Mouse (Mus musculus) MEL (cell line): ENCODE data around the gene Wfdc16. TPM values are rescaled to one million over a fixed set of nuclear protein-coding genes. Genes with fewer than 3 reads are reported as not detected.

Source experiments
- DNase-seq: peaks from one replicate; pipeline ENCODE4 v3.0.0; 2011; ENCODE audit warnings: low read depth, low spot score
- H3K27ac ChIP-seq: 2 replicates; pipeline ENCODE4 v1.5.1; 2012; ENCODE audit warnings: low read depth, mild to moderate bottlenecking, control low read depth, low read length, moderate library complexity; ENCODE audit not compliant: control insufficient read depth
- H3K27me3 ChIP-seq, 2 experiments: fragments of 150-350 bp in 1 of 2; sonication (generic) in 1 of 2; 2 replicates each; pipeline ENCODE4 v1.6.1; 2012; ENCODE audit warnings: low read length in 2 of 2, mild to moderate bottlenecking in 2 of 2, improper control_type of control experiment in 1 of 2, moderate library complexity in 1 of 2; ENCODE audit not compliant: insufficient read depth in 2 of 2, control insufficient read depth in 1 of 2
- H3K36me3 ChIP-seq, 2 experiments: 2 replicates each; pipeline ENCODE4 v1.6.1; 2012 to 2014; ENCODE audit warnings: low read length in 2 of 2, improper control_type of control experiment in 1 of 2, inconsistent platforms in 1 of 2, mild to moderate bottlenecking in 1 of 2; ENCODE audit not compliant: insufficient read depth in 2 of 2, control insufficient read depth in 1 of 2
- H3K4me1 ChIP-seq, 2 experiments: fragments of 150-350 bp in 1 of 2; sonication (generic) in 1 of 2; 2 replicates each; pipeline ENCODE4 v1.6.1; 2012; ENCODE audit warnings: low read length in 2 of 2, improper control_type of control experiment in 1 of 2, mild to moderate bottlenecking in 1 of 2; ENCODE audit not compliant: insufficient read depth in 2 of 2, control insufficient read depth in 1 of 2
- H3K4me3 ChIP-seq, 2 experiments: fragments of 150-350 bp in 1 of 2; sonication (generic) in 1 of 2; 2 replicates each; pipeline ENCODE4 v1.5.1; 2012; ENCODE audit warnings: low read depth in 2 of 2, low read length in 2 of 2, mild to moderate bottlenecking in 2 of 2, moderate library complexity in 2 of 2, control low read depth in 1 of 2, improper control_type of control experiment in 1 of 2; ENCODE audit not compliant: control insufficient read depth in 1 of 2, insufficient read depth in 1 of 2
- H3K79me2 ChIP-seq: 2 replicates; pipeline ENCODE4 v1.6.1; 2012; ENCODE audit warnings: mild to moderate bottlenecking, low read length, moderate library complexity; ENCODE audit not compliant: control insufficient read depth, poor library complexity, insufficient read depth
- H3K9ac ChIP-seq: 2 replicates; pipeline ENCODE4 v1.6.1; 2012; ENCODE audit warnings: low read depth, mild to moderate bottlenecking, control low read depth, low read length, moderate library complexity; ENCODE audit not compliant: control insufficient read depth, poor library complexity, severe bottlenecking
- H3K9me3 ChIP-seq: fragments of 150-350 bp; sonication (generic); replicated peaks from 2 replicates; pipeline ENCODE4 v1.6.1; 2012; ENCODE audit warnings: mild to moderate bottlenecking, low read length, improper control_type of control experiment, moderate library complexity; ENCODE audit not compliant: insufficient read depth
- BHLHE40 ChIP-seq: IDR thresholded peaks from 2 replicates; pipeline ENCODE4 v1.6.1; 2012; ENCODE audit warnings: low read depth, mild to moderate bottlenecking, inconsistent platforms, low read length, improper control_type of control experiment, borderline replicate concordance
- CTCF ChIP-seq, 3 experiments: IDR thresholded peaks in 2 of 3; conservative IDR thresholded peaks in 1 of 3; 2 replicates each; pipeline ENCODE4 v1.5.1; 2011 to 2012; ENCODE audit warnings: low read length in 3 of 3, low read depth in 2 of 3, mild to moderate bottlenecking in 2 of 3, improper control_type of control experiment in 1 of 3, inconsistent platforms in 1 of 3, mixed read lengths in 1 of 3, moderate library complexity in 1 of 3; ENCODE audit not compliant: control insufficient read depth in 1 of 3, insufficient read depth in 1 of 3, poor library complexity in 1 of 3, severe bottlenecking in 1 of 3
- E2F4 ChIP-seq: IDR thresholded peaks from 2 replicates; pipeline ENCODE4 v1.6.1; 2011; ENCODE audit warnings: low read depth, low read length, improper control_type of control experiment, borderline replicate concordance
- ELF1 ChIP-seq: IDR thresholded peaks from 2 replicates; pipeline ENCODE4 v1.6.1; 2014; ENCODE audit warnings: low read depth, mild to moderate bottlenecking, inconsistent platforms, low read length, improper control_type of control experiment, moderate library complexity
- EP300 ChIP-seq, 2 experiments: IDR thresholded peaks; 2 replicates each; pipeline ENCODE4 v1.6.1; 2011; ENCODE audit warnings: improper control_type of control experiment in 2 of 2, low read length in 2 of 2, low read depth in 1 of 2, mild to moderate bottlenecking in 1 of 2
- GABPA ChIP-seq: IDR thresholded peaks from 2 replicates; pipeline ENCODE4 v1.6.1; 2012; ENCODE audit warnings: low read depth, mild to moderate bottlenecking, inconsistent platforms, low read length, improper control_type of control experiment, moderate library complexity
- GATA1 ChIP-seq: IDR thresholded peaks from 2 replicates; pipeline ENCODE4 v1.6.1; 2011; ENCODE audit warnings: low read depth, low read length, improper control_type of control experiment
- MAFK ChIP-seq: IDR thresholded peaks from 2 replicates; pipeline ENCODE4 v1.6.1; 2011; ENCODE audit warnings: low read depth, mild to moderate bottlenecking, low read length, improper control_type of control experiment, borderline replicate concordance
- NELFE ChIP-seq: IDR thresholded peaks from 2 replicates; pipeline ENCODE4 v1.6.1; 2011; ENCODE audit warnings: low read depth, low read length, improper control_type of control experiment
- POLR2AphosphoS5 ChIP-seq: IDR thresholded peaks from 2 replicates; pipeline ENCODE4 v1.6.1; 2012; ENCODE audit warnings: low read depth, borderline replicate concordance, mild to moderate bottlenecking, inconsistent platforms, low read length, moderate library complexity, mixed read lengths
- RAD21 ChIP-seq: IDR thresholded peaks from 2 replicates; pipeline ENCODE4 v1.6.1; 2011; ENCODE audit warnings: mild to moderate bottlenecking, low read depth, low read length, improper control_type of control experiment
- SIN3A ChIP-seq: IDR thresholded peaks from 2 replicates; pipeline ENCODE4 v1.6.1; 2012; ENCODE audit warnings: low read length, improper control_type of control experiment, inconsistent platforms
- SMC3 ChIP-seq: IDR thresholded peaks from 2 replicates; pipeline ENCODE4 v1.6.1; 2011; ENCODE audit warnings: low read depth, low read length, improper control_type of control experiment
- TAL1 ChIP-seq: IDR thresholded peaks from 2 replicates; pipeline ENCODE4 v1.6.1; 2012; ENCODE audit warnings: mild to moderate bottlenecking, inconsistent platforms, low read length, moderate library complexity, mixed read lengths
- TBP ChIP-seq: IDR thresholded peaks from 2 replicates; pipeline ENCODE4 v1.8.0; 2011; ENCODE audit warnings: low read depth, low read length, improper control_type of control experiment
- TCF12 ChIP-seq: IDR thresholded peaks from 2 replicates; pipeline ENCODE4 v1.6.1; 2014; ENCODE audit warnings: low read depth, mild to moderate bottlenecking, inconsistent platforms, low read length, improper control_type of control experiment, moderate library complexity
- USF1 ChIP-seq: IDR thresholded peaks from 2 replicates; pipeline ENCODE4 v1.6.1; 2014; ENCODE audit warnings: low read depth, mild to moderate bottlenecking, inconsistent platforms, low read length, improper control_type of control experiment, moderate library complexity
- ZMIZ1 ChIP-seq: IDR thresholded peaks from 2 replicates; pipeline ENCODE4 v1.6.1; 2012; ENCODE audit warnings: low read depth, mild to moderate bottlenecking, inconsistent platforms, low read length, improper control_type of control experiment, moderate library complexity
- ZNF384 ChIP-seq: IDR thresholded peaks from 2 replicates; pipeline ENCODE4 v1.6.1; 2012; ENCODE audit warnings: low read depth, mild to moderate bottlenecking, inconsistent platforms, low read length, improper control_type of control experiment
- polyA plus RNA-seq, 2 experiments: library from polyadenylated mRNA; stranded (reverse) in 1 of 2; unstranded in 1 of 2; fragments of >175 nt in 1 of 2; fragments of >200 nt in 1 of 2; gene quantifications; 2 replicates each; pipeline versions ENCODE4 v1.2.1 to v1.2.4; 2012; ENCODE audit warnings: low replicate concordance in 2 of 2, low read depth in 1 of 2; ENCODE audit not compliant: insufficient read length in 2 of 2, insufficient read depth in 1 of 2, missing spikeins in 1 of 2
- total RNA-seq: library from RNA; depleted of rRNA; stranded (reverse); fragments of 300-350 nt; gene quantifications from 2 replicates; pipeline ENCODE4 v1.2.3, GENCODE M21; 2012

Gene Wfdc16
- total and polyA plus RNA-seq, 3 experiments = not detected

DNA sequence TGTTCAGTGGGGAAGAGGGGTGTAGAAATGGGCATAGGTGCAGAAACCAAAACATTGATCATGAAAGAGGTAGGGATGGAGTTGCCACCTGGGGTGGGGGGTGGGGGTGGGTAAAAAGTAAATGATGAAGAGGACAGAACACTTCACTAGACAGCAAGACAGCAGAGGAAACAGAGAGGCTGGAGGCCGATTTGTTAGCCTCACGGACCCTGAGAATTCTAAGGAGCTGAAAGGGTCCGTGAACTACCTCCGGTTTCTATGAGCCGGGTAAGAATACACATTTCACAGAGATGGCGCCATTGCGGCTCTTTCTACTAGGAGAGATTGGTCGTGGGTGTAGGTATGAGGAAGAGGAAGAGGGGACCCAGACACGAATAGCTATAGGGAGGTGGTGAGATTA, 17.9 kb upstream of the Wfdc16 start, which contains the start of gene Wfdc9:
TSS of gene Wfdc9 (minus strand) at position 101 of the 400 bp plus-strand sequence.
- H3K27me3 ChIP-seq = no peaks in the 10 kb centered on the region
- H3K27ac ChIP-seq = no peak within 1 kb of the TSS
- no peak for DNase-seq
- no peaks in the 10 kb centered on the region for H3K4me1 ChIP-seq
- no peaks in the 10 kb centered on the region for H3K36me3 ChIP-seq
- H3K9ac ChIP-seq = no peak within 1 kb of the TSS
- no peaks in the 10 kb centered on the region for H3K9me3 ChIP-seq
- TF ChIP-seq GATA1 (no peak), E2F4 (no peak), CTCF (IDR thresholded peaks at IDR 0.05 in 2 of 3, conservative IDR thresholded peaks at IDR 0.05 in 1 of 3; ENCODE audit: control insufficient read depth in 1 of 3, insufficient read depth in 1 of 3, low read depth in 2 of 3, low read length in 3 of 3, poor library complexity in 1 of 3, severe bottlenecking in 1 of 3) (no peak), NELFE (no peak), BHLHE40 (no peak), GABPA (no peak), ELF1 (no peak), EP300 (IDR thresholded peaks at IDR 0.05; ENCODE audit: low read depth in 1 of 2, low read length in 2 of 2) (no peak), ZMIZ1 (no peak), POLR2AphosphoS5 (no peak)
- H3K4me3 ChIP-seq = no peak within 1 kb of the TSS
- H3K79me2 ChIP-seq = no peaks in the 10 kb centered on the region

DNA sequence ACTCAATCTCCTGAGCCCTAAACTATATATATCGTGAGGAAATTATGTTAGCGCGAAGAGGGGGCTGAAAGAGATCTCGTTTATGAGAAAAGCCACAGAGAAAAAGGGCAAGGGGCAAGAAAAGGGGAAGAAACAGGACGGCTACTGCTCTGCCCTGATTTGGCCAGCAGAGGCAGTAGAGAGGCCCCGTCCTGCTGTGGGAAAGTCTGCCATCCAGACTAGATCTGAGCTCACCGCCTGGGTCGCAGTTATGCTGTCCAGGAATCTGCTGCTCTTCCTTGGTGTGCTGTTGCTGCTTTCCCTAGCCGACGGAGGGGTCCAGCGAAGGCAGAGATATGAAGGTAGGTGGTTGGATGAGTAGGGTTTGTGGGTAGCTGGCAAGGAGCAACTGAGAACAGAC, 17.3 kb upstream of the Wfdc16 start, which contains the start of gene Wfdc10:
TSS of gene Wfdc10 (plus strand) at position 189 of the 400 bp plus-strand sequence.
- Histone ChIP-seq H3K36me3 (no peaks in the 10 kb centered on the region), H3K4me3 (no peak within 1 kb of the TSS), H3K27me3 (no peaks in the 10 kb centered on the region), H3K27ac (no peak within 1 kb of the TSS), H3K9ac (no peak within 1 kb of the TSS), H3K4me1 (no peaks in the 10 kb centered on the region), H3K79me2 (no peaks in the 10 kb centered on the region), H3K9me3 (no peaks in the 10 kb centered on the region)
- TF ChIP-seq TBP (no peak), ZNF384 (no peak), USF1 (no peak), POLR2AphosphoS5 (no peak), RAD21 (peak; percentile 23), TAL1 (no peak), SMC3 (peak; percentile 29; the same call in 1 of the 2 replicates), TCF12 (no peak), ELF1 (no peak), MAFK (no peak), ZMIZ1 (no peak), SIN3A (no peak), EP300 (IDR thresholded peaks at IDR 0.05; ENCODE audit: low read depth in 1 of 2, low read length in 2 of 2) (no peak), CTCF (IDR thresholded peaks at IDR 0.05 in 2 of 3, conservative IDR thresholded peaks at IDR 0.05 in 1 of 3; ENCODE audit: control insufficient read depth in 1 of 3, insufficient read depth in 1 of 3, low read depth in 2 of 3, low read length in 3 of 3, poor library complexity in 1 of 3, severe bottlenecking in 1 of 3) (peak; percentile 61 to 70 (median 64))
- DNase-seq = peak; percentile 44
